Mouse (Mus musculus) forebrain, embryonic 11.5 days (tissue): ENCODE data around the gene Megf11. TPM values are rescaled to one million over a fixed set of nuclear protein-coding genes. Genes with fewer than 3 reads are reported as not detected.
"Not testable (repeated sequence)": the region's sequence is repeated elsewhere in the genome, so short reads cannot be mapped to it uniquely, and the experiment has no call there.

Source experiments
- ATAC-seq: fragments of 200-750 bp; cut with Nextera tagmentation; replicated peaks from 2 replicates; pipeline ENCODE4 v1.8.0; 2017; ENCODE audit warnings: moderate TSS enrichment; ENCODE audit not compliant: low FRiP score
- DNase-seq: peaks from one replicate; pipeline ENCODE4 v3.0.0-alpha.2; 2017; ENCODE audit warnings: low spot score
- H3K27ac ChIP-seq: fragments of 300-500 bp; sonication (generic); 2 replicates; pipeline ENCODE4 v1.5.1; 2014; ENCODE audit warnings: low read depth, low read length
- H3K27me3 ChIP-seq: fragments of 300-500 bp; sonication (generic); 2 replicates; pipeline ENCODE4 v1.6.1; 2014; ENCODE audit warnings: mild to moderate bottlenecking, low read length, mixed read lengths; ENCODE audit not compliant: control insufficient read depth, insufficient read depth
- H3K36me3 ChIP-seq: fragments of 300-500 bp; sonication (generic); 2 replicates; pipeline ENCODE4 v1.6.1; 2014; ENCODE audit warnings: mild to moderate bottlenecking, low read length, moderate library complexity, mixed read lengths; ENCODE audit not compliant: control insufficient read depth, insufficient read depth
- H3K4me1 ChIP-seq: fragments of 300-500 bp; sonication (generic); replicated peaks from 2 replicates; pipeline ENCODE4 v1.6.1; 2014; ENCODE audit warnings: low read length, mixed read lengths; ENCODE audit not compliant: control insufficient read depth, insufficient read depth
- H3K4me2 ChIP-seq: fragments of 300-500 bp; sonication (generic); 2 replicates; pipeline ENCODE4 v1.6.1; 2014; ENCODE audit warnings: low read depth, mild to moderate bottlenecking, low read length, moderate library complexity, mixed read lengths; ENCODE audit not compliant: severe bottlenecking
- H3K4me3 ChIP-seq: fragments of 300-500 bp; sonication (generic); 2 replicates; pipeline ENCODE4 v1.5.1; 2014; ENCODE audit warnings: low read depth, low read length
- H3K9ac ChIP-seq: fragments of 300-500 bp; sonication (generic); 2 replicates; pipeline ENCODE4 v1.6.1; 2014; ENCODE audit warnings: low read length
- H3K9me3 ChIP-seq: fragments of 300-500 bp; sonication (generic); 2 replicates; pipeline ENCODE4 v1.6.1; 2016; ENCODE audit warnings: low read length, mixed read lengths; ENCODE audit not compliant: control insufficient read depth
- WGBS: fragments of 180-500 bp; shearing (Covaris S2); extraction: QIAGEN DNeasy Blood & Tissue Kit; methylation state at CpG from one replicate; pipeline ENCODE4 v1.1.7; 2014; 5-methylcytosine and 5-hydroxymethylcytosine counted together
- polyA plus RNA-seq: library from polyadenylated mRNA; unstranded; fragments of >200 nt; fragmentation: Nextera tagmentation; extraction: Ambion mirVana; gene quantifications from 2 replicates; pipeline ENCODE4 v1.2.1, GENCODE M21; 2014

Gene Megf11
- polyA plus RNA-seq, 1 experiment from 2014 or later, result 3.3 TPM

DNA sequence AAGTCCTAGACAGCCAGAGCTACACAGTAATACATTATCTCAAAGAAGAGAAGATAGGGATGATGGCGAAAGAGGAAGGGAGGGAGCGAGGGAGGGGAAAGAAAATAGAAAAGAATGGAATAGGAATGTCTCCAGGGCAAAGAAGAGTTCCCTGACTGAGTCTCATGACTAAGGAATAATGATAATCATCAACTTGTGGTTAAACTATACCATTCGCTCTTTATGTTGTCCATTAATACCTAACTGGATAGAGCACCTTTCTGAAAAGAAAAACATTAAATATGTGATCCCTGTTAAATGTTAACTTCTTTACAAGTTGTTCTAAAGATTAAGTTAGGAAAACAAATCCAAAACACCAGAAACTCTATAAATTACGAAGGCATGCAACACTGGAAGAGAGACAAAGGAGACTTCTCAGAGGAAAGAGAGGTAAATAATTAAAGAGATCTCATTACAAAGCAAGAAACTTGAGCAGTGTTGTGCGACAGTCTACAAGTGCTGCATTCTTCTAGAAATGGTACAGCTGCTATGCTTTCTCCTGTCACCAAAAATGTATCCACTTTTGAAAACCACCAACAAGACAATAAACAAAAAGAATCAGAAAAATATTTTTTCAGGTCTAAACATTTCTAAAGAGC lies 334.2 kb downstream of the Megf11 start:
- Histone ChIP-seq H3K4me2 (no peak overlapping the region), H3K4me3 (no peak overlapping the region), H3K27me3 (no peaks in the 10 kb centered on the region), H3K9me3 (no peaks in the 10 kb centered on the region), H3K4me1 (no peaks in the 10 kb centered on the region), H3K27ac (no peak overlapping the region), H3K9ac (no peak overlapping the region), H3K36me3 (no peaks in the 10 kb centered on the region)
- WGBS, result 85% methylated on average over 5 of the region's 5 CpGs
- DNase-seq (no peak), ATAC-seq (no peak)

DNA sequence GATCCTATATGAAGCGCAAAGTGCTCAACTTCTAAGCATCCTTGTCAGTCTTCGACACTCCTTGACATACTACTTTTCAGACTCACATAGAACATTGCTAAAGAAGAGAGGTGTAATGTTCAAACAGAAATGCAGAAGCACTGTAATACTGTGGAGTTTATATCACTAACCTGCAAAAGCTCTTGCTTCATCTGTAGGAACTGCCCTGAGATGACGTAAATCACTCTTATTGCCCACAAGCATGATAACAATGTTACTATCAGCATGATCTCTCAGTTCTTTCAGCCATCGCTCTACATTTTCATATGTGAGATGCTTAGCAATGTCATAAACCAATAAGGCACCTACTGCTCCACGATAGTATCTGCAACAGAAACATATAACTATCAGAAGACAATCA lies 341.0 kb downstream of the Megf11 start:
- no peaks in the 10 kb centered on the region for H3K4me1 ChIP-seq
- no peak overlapping the region for H3K4me3 ChIP-seq
- H3K27me3 ChIP-seq, result no peaks in the 10 kb centered on the region
- H3K27ac ChIP-seq, result no peak overlapping the region
- no peak overlapping the region for H3K9ac ChIP-seq
- H3K4me2 ChIP-seq, result no peak overlapping the region
- no peak for ATAC-seq
- 95% methylated on average over 5 of the region's 5 CpGs for WGBS
- no peaks in the 10 kb centered on the region; the same call in 1 of the 2 replicates for H3K36me3 ChIP-seq
- no peaks in the 10 kb centered on the region for H3K9me3 ChIP-seq
- no peak for DNase-seq

GRCm38 (mm10) chr9:64731029-64731560 lies 345.7 kb downstream of the Megf11 start:
- 0 out of 2 replicates have a peak, but pooled peaks cover 2% of the 10 kb centered on the region for H3K4me1 ChIP-seq
- no peak overlapping the region for H3K27ac ChIP-seq
- ATAC-seq (no peak), DNase-seq (no peak)
- H3K4me3 ChIP-seq, result no peak overlapping the region
- H3K27me3 ChIP-seq, result no peaks in the 10 kb centered on the region
- no peaks in the 10 kb centered on the region for H3K9me3 ChIP-seq
- H3K4me2 ChIP-seq, result no peak overlapping the region
- 93% methylated on average over 3 of the region's 3 CpGs for WGBS
- H3K9ac ChIP-seq, result no peak overlapping the region
- H3K36me3 ChIP-seq, result no peaks in the 10 kb centered on the region

- H3K4me1 ChIP-seq, result 0 out of 2 replicates have a peak, but pooled peaks cover 2% of the 10 kb centered on the region
- H3K27ac ChIP-seq, result no peak overlapping the region
- no peak overlapping the region for H3K9ac ChIP-seq
- DNase-seq (no peak), ATAC-seq (no peak)
- WGBS, result 83% methylated on average over 6 of the region's 6 CpGs
- H3K27me3 ChIP-seq, result no peaks in the 10 kb centered on the region
- H3K36me3 ChIP-seq, result no peaks in the 10 kb centered on the region
- H3K9me3 ChIP-seq, result no peaks in the 10 kb centered on the region
- no peak overlapping the region for H3K4me2 ChIP-seq
- H3K4me3 ChIP-seq, result no peak overlapping the region
These were observed 348.7 kb downstream of the Megf11 start for GRCm38 (mm10) chr9:64734166-64734565.

GRCm38 (mm10) chr9:64734992-64735391 lies 349.6 kb downstream of the Megf11 start:
- not testable (repeated sequence) for H3K27me3 ChIP-seq, H3K9me3 ChIP-seq, H3K4me2 ChIP-seq, H3K4me3 ChIP-seq, H3K36me3 ChIP-seq, H3K9ac ChIP-seq, DNase-seq, H3K27ac ChIP-seq, H3K4me1 ChIP-seq, ATAC-seq
- 89% methylated on average over 7 of the region's 7 CpGs for WGBS

DNA sequence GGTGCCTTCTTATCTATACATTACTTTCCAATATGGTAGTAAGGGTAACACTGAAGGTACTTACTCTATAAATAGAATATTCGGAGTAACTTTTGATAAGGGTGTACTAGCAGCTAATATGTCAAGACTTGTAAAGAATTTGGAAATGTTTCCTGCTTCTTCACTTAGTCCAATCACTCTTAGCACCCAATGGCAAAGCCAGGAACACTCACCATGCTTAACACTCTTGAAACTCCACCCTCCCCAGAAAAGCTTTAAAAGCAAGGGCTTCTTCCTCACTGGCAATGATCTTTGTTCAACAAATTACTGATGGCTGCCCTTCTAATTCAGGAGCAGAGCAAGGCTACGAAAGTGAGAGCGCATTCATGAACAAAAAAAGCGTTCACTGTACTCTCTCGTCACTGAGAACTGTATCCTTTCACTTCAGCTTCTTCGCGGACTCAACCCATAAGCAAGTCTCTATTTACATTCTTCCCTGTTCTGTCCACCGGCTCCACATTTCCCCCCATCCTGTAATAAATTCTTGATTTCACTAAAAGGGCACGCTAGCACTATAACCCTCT lies 350.7 kb downstream of the Megf11 start:
- peak overlapping the region; percentile 73 for H3K4me2 ChIP-seq
- H3K9me3 ChIP-seq, result no peaks in the 10 kb centered on the region
- peak overlapping the region; percentile 60 for H3K9ac ChIP-seq
- H3K27ac ChIP-seq, result peak overlapping the region; percentile 84; the same call in 1 of the 2 replicates
- ATAC-seq (no peak), DNase-seq (no peak)
- no peaks in the 10 kb centered on the region for H3K27me3 ChIP-seq
- H3K4me1 ChIP-seq, result 0 out of 2 replicates have a peak, but pooled peaks cover 2% of the 10 kb centered on the region
- 15% methylated on average over 9 of the region's 9 CpGs for WGBS
- peak overlapping the region; percentile 62 for H3K4me3 ChIP-seq
- H3K36me3 ChIP-seq, result no peaks in the 10 kb centered on the region

- under 1% methylated on average over 34 of the region's 35 CpGs for WGBS
- H3K27me3 ChIP-seq, result no peaks in the 10 kb centered on the region
- DNase-seq (peak; percentile 69), ATAC-seq (peak; percentile 85)
- no peaks in the 10 kb centered on the region for H3K36me3 ChIP-seq
- H3K4me1 ChIP-seq, result 0 out of 2 replicates have a peak, but pooled peaks cover 2% of the 10 kb centered on the region
- peak overlapping the region; percentile 73 for H3K4me2 ChIP-seq
- H3K9ac ChIP-seq, result peak overlapping the region; percentile 60
- H3K9me3 ChIP-seq, result no peaks in the 10 kb centered on the region
- peak overlapping the region; percentile 84 for H3K27ac ChIP-seq
- H3K4me3 ChIP-seq, result peak overlapping the region; percentile 62
These were observed 351.4 kb downstream of the Megf11 start for GRCm38 (mm10) chr9:64736639-64737405.

DNA sequence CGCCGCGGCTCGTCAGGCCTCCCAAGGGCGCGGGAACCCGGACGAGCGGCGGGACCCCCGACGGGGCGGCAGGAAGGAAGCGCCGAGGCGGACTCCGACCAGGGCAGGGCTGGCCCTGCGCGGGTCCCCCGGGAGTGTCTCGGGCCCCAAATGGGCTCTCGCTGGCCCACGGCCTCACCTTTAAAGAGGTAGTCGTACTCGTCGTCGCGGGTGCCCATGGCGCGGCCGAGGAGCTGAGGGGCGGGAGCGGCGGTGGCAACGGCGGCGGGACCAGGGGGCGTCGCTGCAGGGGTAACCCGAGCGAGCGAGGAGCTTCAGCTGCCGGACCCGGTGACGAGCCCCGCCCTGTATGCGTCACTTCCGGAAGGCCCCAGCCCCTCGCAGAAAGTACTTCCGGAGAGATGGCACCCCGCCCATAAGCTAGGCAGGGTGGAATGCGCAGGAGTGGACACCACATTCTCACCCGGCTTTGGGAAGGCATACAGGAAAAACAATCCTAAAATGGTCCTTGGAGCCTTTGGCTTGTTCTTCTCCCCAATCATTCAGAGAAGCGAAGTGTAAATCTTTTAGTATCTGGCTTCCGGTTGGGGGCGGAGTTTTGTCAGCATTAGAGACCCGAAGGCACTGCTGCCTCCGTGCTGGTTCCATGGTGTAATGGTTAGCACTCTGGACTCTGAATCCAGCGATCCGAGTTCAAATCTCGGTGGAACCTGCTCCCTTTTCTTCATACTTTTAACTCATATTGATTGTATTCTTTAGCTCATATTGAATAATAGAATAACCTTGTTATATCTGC lies 352.2 kb downstream of the Megf11 start, which contains the start of gene Rab11a:
Rab11a (minus strand) TSS at position 353 of the 796 bp plus-strand sequence.
- no peaks in the 10 kb centered on the region for H3K36me3 ChIP-seq
- 0 out of 2 replicates have a peak, but pooled peaks cover 2% of the 10 kb centered on the region for H3K4me1 ChIP-seq
- ATAC-seq, result peak; percentile 96
- H3K4me2 ChIP-seq, result peak within 1 kb of the TSS; percentile 73
- no peaks in the 10 kb centered on the region for H3K9me3 ChIP-seq
- H3K27me3 ChIP-seq, result no peaks in the 10 kb centered on the region
- H3K9ac ChIP-seq, result peak within 1 kb of the TSS; percentile 60
- H3K4me3 ChIP-seq, result peak within 1 kb of the TSS; percentile 62
- peak; percentile 97 for DNase-seq
- WGBS, result under 1% methylated on average over 55 of the region's 61 CpGs
- H3K27ac ChIP-seq, result peak within 1 kb of the TSS; percentile 84
